Mouse (Mus musculus): ENCODE measurements around the gene Dot1l. TPM values are rescaled to one million over a fixed set of nuclear protein-coding genes. Genes with fewer than 3 reads are reported as not detected.

Dot1l gene
- total and polyA plus RNA-seq, 3 experiments, result 3.3 to 43.8 (median 13.3) TPM

- no peak for DNase-seq (ENCODE audit: extremely low read depth)
- no peaks in the 10 kb centered on the region for H3K9me3 ChIP-seq (replicated peaks; ENCODE audit: low read length)
- peaks cover 15 to 70% of the 10 kb centered on the region in 2 experiments for H3K36me3 ChIP-seq (replicated peaks in 1 of 2; ENCODE audit: control insufficient read depth in 1 of 2, insufficient read depth in 1 of 2, low read length in 1 of 2)
- no peaks in the 10 kb centered on the region for H3K27me3 ChIP-seq (replicated peaks)
- dilution Hi-C loops (cut with MboI; ENCODE audit: extremely low pct_ligation_motif_present, extremely low pct_unique_long_range_greater_than_20kb, low sequenced_read_pairs), result no loop called here
- peaks cover 88% of the 10 kb centered on the region for H3K79me2 ChIP-seq (replicated peaks; ENCODE audit: control insufficient read depth, extremely low read depth, insufficient read depth, poor library complexity, severe bottlenecking)
- no peak overlapping the region for H3K27ac ChIP-seq (ENCODE audit: insufficient read depth, low read depth)
- in situ Hi-C loops (cut with MboI; ENCODE audit: low pct_ligation_motif_present, low pct_unique_long_range_greater_than_20kb, low sequenced_read_pairs), result loop anchor here (5.0 kb wide), 1 partner anchor 36 kb away; the partner anchor contains the start of genes Plekhj1 and Sf3a2
- H3K9ac ChIP-seq (ENCODE audit: insufficient read depth, low read depth), result no peak overlapping the region
- no peak overlapping the region for H3K4me3 ChIP-seq (replicated peaks in 1 of 3; ENCODE audit: low read depth in 2 of 3, low read length in 2 of 3, poor library complexity in 1 of 3)
- TF ChIP-seq E2F4 (IDR thresholded peaks at IDR 0.05; ENCODE audit: insufficient replicate concordance, low read depth, low read length), result no peak
- no peak overlapping the region for H3K4me2 ChIP-seq (ENCODE audit: insufficient read depth, low read depth, poor library complexity, severe bottlenecking)
- H3K4me1 ChIP-seq (ENCODE audit: control insufficient read depth in 1 of 2, insufficient read depth in 2 of 2), result peaks cover 30 to 62% of the 10 kb centered on the region in 2 experiments
Measured at GRCm38 (mm10) chr10:80760596-80761524, 5.9 kb downstream of the Dot1l start.

- no peak for DNase-seq (ENCODE audit: extremely low read depth)
- H3K4me1 ChIP-seq (ENCODE audit: control insufficient read depth in 1 of 2, insufficient read depth in 2 of 2), result peaks cover 22 to 53% of the 10 kb centered on the region in 2 experiments
- in situ Hi-C loops (cut with MboI; ENCODE audit: low pct_ligation_motif_present, low pct_unique_long_range_greater_than_20kb, low sequenced_read_pairs), result loop anchor here (5.0 kb wide), 1 partner anchor 35 kb away; the partner anchor contains the start of genes Plekhj1 and Sf3a2
Measured at GRCm38 (mm10) chr10:80761821-80762220, 6.8 kb downstream of the Dot1l start.

GRCm38 (mm10) chr10:80763502-80763901 lies 8.5 kb downstream of the Dot1l start:
- Histone ChIP-seq H3K27me3 (replicated peaks) (no peaks in the 10 kb centered on the region), H3K36me3 (replicated peaks in 1 of 2; ENCODE audit: control insufficient read depth in 1 of 2, insufficient read depth in 1 of 2, low read length in 1 of 2) (peaks cover 40 to 84% of the 10 kb centered on the region in 2 experiments), H3K4me1 (ENCODE audit: control insufficient read depth in 1 of 2, insufficient read depth in 2 of 2) (peaks cover 11 to 36% of the 10 kb centered on the region in 2 experiments), H3K9ac (ENCODE audit: insufficient read depth, low read depth) (no peak overlapping the region), H3K4me3 (replicated peaks in 1 of 3; ENCODE audit: low read depth in 2 of 3, low read length in 2 of 3, poor library complexity in 1 of 3) (no peak overlapping the region), H3K27ac (ENCODE audit: insufficient read depth, low read depth) (no peak overlapping the region), H3K4me2 (ENCODE audit: insufficient read depth, low read depth, poor library complexity, severe bottlenecking) (no peak overlapping the region), H3K79me2 (replicated peaks; ENCODE audit: control insufficient read depth, extremely low read depth, insufficient read depth, poor library complexity, severe bottlenecking) (peaks cover 63% of the 10 kb centered on the region), H3K9me3 (replicated peaks; ENCODE audit: low read length) (no peaks in the 10 kb centered on the region)
- in situ Hi-C loops (cut with MboI; ENCODE audit: low pct_ligation_motif_present, low pct_unique_long_range_greater_than_20kb, low sequenced_read_pairs) (loop anchor here (5.0 kb wide), 1 partner anchor 34 kb away; the partner anchor contains the start of genes Plekhj1 and Sf3a2), dilution Hi-C loops (cut with MboI; ENCODE audit: extremely low pct_ligation_motif_present, extremely low pct_unique_long_range_greater_than_20kb, low sequenced_read_pairs) (no loop called here)
- no peak for DNase-seq (ENCODE audit: extremely low read depth)
- TF ChIP-seq CHD1 (IDR thresholded peaks at IDR 0.05; ENCODE audit: low read depth, low read length) (no peak), CTCF (conservative IDR thresholded peaks at IDR 0.05 in 1 of 2, IDR thresholded peaks at IDR 0.05 in 1 of 2; ENCODE audit: low read depth in 2 of 2, low read length in 2 of 2) (no peak), GABPA (IDR thresholded peaks at IDR 0.05; ENCODE audit: insufficient replicate concordance, low read depth, low read length) (no peak), CHD2 (IDR thresholded peaks at IDR 0.05; ENCODE audit: low read length) (no peak), MYC (IDR thresholded peaks at IDR 0.05; ENCODE audit: low read depth, low read length) (no peak), USF1 (IDR thresholded peaks at IDR 0.05; ENCODE audit: low read depth, low read length) (no peak), EP300 (IDR thresholded peaks at IDR 0.05; ENCODE audit: low read length) (no peak), NELFE (IDR thresholded peaks at IDR 0.05; ENCODE audit: low read depth, low read length) (no peak), RCOR1 (conservative IDR thresholded peaks at IDR 0.05; ENCODE audit: low read depth, low read length) (no peak), MXI1 (IDR thresholded peaks at IDR 0.05; ENCODE audit: low read depth, low read length) (no peak), ZNF384 (IDR thresholded peaks at IDR 0.05; ENCODE audit: low read depth, low read length) (no peak), TBP (conservative IDR thresholded peaks at IDR 0.05; ENCODE audit: low read depth, low read length) (no peak), RAD21 (IDR thresholded peaks at IDR 0.05; ENCODE audit: low read depth, low read length) (no peak), IRF4 (IDR thresholded peaks at IDR 0.05; ENCODE audit: low read depth, low read length) (no peak), HCFC1 (IDR thresholded peaks at IDR 0.05; ENCODE audit: low read depth, low read length) (no peak), TCF12 (IDR thresholded peaks at IDR 0.05; ENCODE audit: low read depth, low read length) (no peak), E2F4 (IDR thresholded peaks at IDR 0.05; ENCODE audit: insufficient replicate concordance, low read depth, low read length) (no peak), ELF1 (IDR thresholded peaks at IDR 0.05; ENCODE audit: low read depth, low read length) (no peak)

More at GRCm38 (mm10) chr10:80761821-80762220, 6.8 kb downstream of the Dot1l start:
- TF ChIP-seq ZNF384 (IDR thresholded peaks at IDR 0.05; ENCODE audit: low read depth, low read length) (no peak), JUN (IDR thresholded peaks at IDR 0.05; ENCODE audit: insufficient read depth, low read depth, low read length) (no peak), SMC3 (IDR thresholded peaks at IDR 0.05; ENCODE audit: low read depth, low read length) (no peak), HCFC1 (IDR thresholded peaks at IDR 0.05; ENCODE audit: low read depth, low read length) (no peak), MXI1 (IDR thresholded peaks at IDR 0.05; ENCODE audit: low read depth, low read length) (no peak), ZKSCAN1 (IDR thresholded peaks at IDR 0.05; ENCODE audit: borderline replicate concordance, low read depth, low read length) (no peak), USF2 (conservative IDR thresholded peaks at IDR 0.05; ENCODE audit: low read depth, low read length) (no peak), UBTF (IDR thresholded peaks at IDR 0.05; ENCODE audit: low read depth, low read length) (no peak), MAZ (IDR thresholded peaks at IDR 0.05; ENCODE audit: low read depth, low read length) (no peak), CHD2 (IDR thresholded peaks at IDR 0.05; ENCODE audit: low read length) (no peak), ZMIZ1 (IDR thresholded peaks at IDR 0.05; ENCODE audit: low read depth, low read length) (no peak), CHD1 (IDR thresholded peaks at IDR 0.05; ENCODE audit: low read depth, low read length) (no peak), E2F4 (IDR thresholded peaks at IDR 0.05; ENCODE audit: insufficient replicate concordance, low read depth, low read length) (no peak), MAFK (IDR thresholded peaks at IDR 0.05; ENCODE audit: insufficient replicate concordance, low read length) (no peak)
- H3K27me3 ChIP-seq (replicated peaks), result no peaks in the 10 kb centered on the region
- H3K9me3 ChIP-seq (replicated peaks; ENCODE audit: low read length), result no peaks in the 10 kb centered on the region
- dilution Hi-C loops (cut with MboI; ENCODE audit: extremely low pct_ligation_motif_present, extremely low pct_unique_long_range_greater_than_20kb, low sequenced_read_pairs), result no loop called here
- no peak overlapping the region for H3K4me2 ChIP-seq (ENCODE audit: insufficient read depth, low read depth, poor library complexity, severe bottlenecking)
- H3K27ac ChIP-seq (ENCODE audit: insufficient read depth, low read depth), result no peak overlapping the region
- H3K4me3 ChIP-seq (replicated peaks in 1 of 3; ENCODE audit: low read depth in 2 of 3, low read length in 2 of 3, poor library complexity in 1 of 3), result no peak overlapping the region
- H3K36me3 ChIP-seq (replicated peaks in 1 of 2; ENCODE audit: control insufficient read depth in 1 of 2, insufficient read depth in 1 of 2, low read length in 1 of 2), result peaks cover 25 to 78% of the 10 kb centered on the region in 2 experiments
- H3K79me2 ChIP-seq (replicated peaks; ENCODE audit: control insufficient read depth, extremely low read depth, insufficient read depth, poor library complexity, severe bottlenecking), result peaks cover 78% of the 10 kb centered on the region
- no peak overlapping the region for H3K9ac ChIP-seq (ENCODE audit: insufficient read depth, low read depth)
